Mouse (Mus musculus) cerebellum, postnatal 10 days (tissue): Measurements from ENCODE around the gene Lrch2.
"Not testable (repeated sequence)": the region's sequence is repeated elsewhere in the genome, so short reads cannot be mapped to it uniquely, and the experiment has no call there.

Experiments used
- DNase-seq, 2 experiments: peaks; one replicate each; pipeline ENCODE4 v3.0.0; 2021; ENCODE audit warnings: mixed read lengths in 2 of 2

Gene Lrch2

DNA sequence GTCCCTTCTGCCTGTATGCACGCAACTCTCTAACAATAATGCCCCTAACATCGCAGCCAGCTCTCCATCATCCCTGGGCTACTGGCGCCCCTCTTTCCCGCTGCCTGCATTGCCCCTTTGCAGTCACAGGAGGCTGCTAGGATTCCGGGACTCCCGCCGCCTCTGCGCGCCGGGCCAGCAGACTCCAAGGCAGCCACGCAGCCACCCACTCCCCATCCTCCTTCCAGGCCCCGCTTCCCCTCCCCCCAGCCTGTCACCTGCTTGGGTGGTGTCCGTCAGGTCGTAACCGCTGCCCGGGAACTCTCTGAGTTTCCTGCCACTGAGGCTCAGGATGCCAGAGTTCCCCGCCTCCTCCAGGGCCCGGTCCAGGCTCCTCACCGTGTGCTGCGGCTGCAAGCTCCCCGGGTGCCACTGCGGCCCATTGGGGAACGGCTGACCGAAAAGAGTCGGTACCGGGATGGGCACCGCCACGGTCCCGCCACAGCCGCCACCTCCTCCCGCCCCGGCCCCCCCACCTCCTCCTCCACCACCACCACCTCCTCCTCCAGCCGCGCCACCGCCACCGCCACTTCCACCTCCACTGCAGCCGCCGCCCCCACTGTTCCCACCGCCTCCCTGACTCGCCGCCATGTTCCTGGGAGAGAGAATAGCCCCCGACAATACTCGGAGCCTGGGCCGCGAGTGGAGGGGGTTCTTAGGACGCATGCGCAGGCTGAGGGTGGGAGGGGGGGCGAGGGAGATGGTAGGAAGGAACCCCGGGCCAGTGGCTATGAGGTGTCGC, at the start of gene Lrch2:
Lrch2 (minus strand) TSS at position 661 of the 781 bp plus-strand sequence.
- DNase-seq = peak; percentile 77 to 86

DNA sequence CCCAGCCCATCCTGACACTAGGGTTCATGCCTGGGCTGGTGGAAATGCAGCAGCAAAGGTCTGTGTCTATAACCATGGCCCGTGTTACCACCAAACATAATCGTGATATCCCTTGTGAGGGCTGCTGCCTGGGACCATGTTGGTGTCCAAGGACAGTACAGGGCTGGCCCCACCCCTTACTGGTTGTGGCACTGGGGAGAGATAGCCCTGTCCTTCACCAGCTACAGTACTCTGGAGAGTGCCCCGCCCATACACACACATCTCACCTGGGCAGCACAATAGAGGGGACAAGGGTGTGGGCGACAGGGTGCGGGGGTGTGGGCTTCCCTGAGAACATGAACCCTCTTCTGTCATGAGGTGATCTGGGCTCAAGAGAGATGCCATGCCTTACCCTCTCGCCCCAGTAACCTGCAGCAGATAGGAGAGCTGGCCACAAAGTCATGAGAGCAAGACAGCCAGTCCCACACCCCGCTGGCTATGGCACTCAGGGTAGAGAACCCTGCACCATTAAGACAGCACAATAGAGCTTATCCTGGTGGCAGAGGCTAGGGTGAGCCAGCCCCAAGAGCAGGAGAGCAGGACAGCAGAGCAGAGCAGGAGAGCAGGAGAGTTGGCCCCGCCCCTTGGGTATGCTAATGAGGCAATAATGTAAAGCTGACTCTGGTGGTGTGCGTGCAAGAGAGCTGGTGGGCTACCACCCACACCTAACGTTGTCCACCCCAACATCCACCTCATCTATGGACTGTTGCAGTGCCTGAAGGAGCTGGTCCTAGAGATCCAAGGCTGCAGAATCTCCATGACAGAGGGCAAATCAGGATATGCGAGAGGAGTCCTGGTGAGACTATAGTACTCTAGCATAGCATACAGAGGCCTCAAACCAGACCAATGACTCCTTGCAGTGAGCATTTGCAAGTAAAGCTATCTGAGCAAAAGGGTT, 12.7 kb downstream of the Lrch2 start:
- DNase-seq = no peak

DNA sequence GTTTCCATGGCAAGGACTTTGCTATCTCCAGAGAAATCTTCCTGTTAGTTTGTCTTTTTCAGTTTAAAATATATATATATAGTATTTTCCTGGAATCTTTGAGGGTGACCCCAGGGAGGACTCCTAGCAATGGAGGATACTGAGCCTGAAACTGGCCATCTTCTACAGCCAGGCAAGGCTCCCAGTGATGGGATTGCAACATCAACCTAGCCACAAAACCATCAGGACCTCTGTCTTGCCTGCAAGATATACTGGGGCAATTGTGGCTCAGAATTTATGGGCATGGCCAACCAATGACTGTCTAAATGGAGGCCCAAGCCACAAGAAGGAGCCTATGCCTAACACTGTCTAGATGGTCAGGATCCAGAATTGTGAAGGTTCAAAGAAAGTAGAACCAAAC, 15.5 kb downstream of the Lrch2 start:
- no peak for DNase-seq

DNA sequence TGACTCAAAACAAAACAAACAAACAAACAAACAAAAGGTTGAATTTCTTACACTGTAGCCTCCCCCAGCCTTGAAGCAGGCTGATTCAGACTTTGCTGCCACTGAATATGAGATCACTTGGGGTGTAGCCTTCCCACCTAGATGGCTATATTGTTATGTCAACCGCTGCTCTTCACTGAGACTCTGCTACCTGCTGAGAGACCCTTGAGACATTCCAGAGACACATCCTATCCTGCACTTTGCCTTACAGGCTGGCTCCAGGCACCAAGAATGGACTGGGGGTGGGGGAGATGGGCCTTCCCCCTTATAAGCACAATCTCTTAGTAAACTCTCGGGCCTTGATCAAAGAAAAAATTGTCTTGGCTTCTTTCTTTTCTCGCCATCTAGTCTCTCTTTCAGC, 16.8 kb downstream of the Lrch2 start:
- not testable (repeated sequence) for DNase-seq

DNA sequence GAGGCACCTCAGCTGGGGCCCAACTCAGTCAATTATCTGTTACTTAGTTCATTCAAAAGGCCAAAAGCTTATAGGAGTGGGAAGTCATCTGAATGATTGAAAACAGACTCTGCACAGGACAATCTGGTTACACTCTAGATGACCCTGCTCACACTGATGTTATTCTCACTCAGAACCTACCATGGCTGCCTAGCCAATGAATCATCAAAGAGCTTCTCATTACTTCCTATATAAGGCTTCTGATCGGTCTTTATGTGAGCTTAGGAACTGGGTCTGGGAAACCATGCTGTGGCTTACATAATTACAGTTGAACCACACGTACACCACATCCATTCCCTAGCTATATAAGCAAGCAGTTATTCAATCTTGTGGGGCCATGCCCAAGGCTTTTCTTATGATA, 18.3 kb downstream of the Lrch2 start:
- no peak for DNase-seq

DNA sequence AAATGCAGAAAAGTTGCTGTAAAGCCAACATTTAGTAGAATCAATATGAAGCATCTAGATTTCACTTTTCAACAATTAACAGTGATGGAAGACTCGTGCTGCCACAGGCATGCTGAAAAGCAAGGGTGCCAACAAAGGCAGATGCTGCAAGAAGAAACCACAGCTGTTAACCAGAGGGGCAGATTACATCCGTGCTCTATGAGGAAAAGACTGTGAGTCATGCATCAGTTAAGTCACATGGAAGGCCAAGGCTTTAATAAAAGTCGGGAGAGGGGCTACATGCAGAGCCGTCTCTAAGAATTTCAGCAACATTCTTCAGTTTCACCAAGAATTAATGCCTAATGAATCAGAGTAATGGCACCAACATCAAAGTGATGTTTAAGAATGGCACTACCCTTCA, 22.2 kb downstream of the Lrch2 start:
- no peak for DNase-seq

DNA sequence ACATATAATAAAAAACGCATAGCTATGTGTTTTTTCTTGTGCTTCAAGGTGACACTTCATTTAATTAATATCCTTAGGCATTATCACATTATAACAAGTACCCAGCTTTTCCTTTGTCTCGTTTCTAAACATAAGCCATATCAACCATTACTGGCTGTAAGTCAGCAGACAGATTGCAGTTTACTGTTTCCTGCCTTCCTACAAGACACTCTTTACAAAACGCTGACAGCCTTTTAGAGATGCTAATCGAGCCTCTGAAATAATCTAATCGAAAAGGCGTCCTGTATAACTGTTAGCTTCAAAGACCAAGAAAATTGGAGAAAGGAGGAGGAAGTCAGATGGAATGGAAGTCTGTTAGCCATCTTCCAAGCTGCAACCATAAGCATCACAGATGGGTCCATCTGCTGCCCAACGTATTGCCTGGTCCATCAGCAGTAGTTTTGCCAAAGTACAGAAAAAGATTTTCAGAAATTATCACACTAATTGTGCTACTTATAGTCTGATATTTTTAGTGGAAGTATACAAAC, 26.2 kb downstream of the Lrch2 start:
- peak in 1 of 2 experiments; percentile 2 for DNase-seq

DNA sequence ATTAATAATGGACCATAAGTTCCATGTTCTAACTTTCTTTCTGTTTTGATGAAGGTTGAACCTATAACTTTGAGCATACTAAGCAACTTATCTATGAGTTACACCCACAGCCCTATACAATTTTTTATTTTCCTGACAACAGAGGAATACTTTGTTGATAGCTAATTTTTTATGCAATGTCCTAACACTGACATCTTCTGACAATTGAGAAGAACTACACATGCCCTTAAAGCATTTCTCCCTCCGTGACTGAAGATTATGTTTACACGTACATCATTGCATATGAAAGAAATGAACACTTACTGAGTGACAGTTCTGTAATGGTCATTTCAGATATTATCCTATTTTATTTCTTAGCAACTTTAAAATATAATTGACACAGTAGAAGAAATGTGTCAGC, 64.3 kb downstream of the Lrch2 start:
- DNase-seq = no peak

DNA sequence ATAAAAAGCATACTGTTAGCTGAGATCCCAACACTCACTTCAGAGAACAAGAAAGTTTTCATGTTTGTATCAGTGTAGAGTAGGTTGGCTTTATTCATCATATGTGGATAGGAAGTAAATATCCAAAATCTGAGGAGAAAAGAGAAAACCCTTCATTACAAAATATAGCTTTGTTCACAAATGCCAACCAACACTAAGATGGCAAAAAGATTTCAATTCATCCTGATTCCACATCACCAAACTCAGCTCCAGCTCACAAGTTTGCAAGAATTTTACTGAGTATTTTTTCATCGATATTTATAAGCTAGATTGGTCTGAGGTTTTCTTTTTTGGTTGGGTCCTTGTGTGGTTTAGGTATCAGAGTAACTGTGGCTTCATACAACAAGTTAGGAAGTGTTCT, 100.3 kb downstream of the Lrch2 start, which contains the start of gene Vmn1r239-ps:
Vmn1r239-ps (minus strand) TSS at position 101 of the 400 bp plus-strand sequence.
- not testable (repeated sequence) for DNase-seq

DNA sequence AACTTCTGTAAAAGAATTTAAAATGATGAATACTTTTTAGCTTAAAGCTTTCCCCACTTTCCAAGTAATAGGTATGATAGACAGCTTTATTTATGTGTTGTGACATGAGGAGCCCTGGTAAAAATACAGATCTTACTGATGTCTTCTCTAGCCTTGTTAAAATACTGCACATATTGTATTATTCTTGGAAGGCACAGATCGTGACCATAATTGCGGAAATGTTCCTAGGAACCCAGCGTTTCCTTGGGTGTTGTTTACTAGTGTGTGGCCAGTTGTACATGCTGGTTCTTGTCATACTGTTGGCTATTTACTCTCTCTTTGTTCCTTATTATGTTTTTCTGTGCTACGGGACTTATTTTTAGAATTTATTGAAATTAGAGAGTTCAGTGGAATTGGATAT, 110.5 kb downstream of the Lrch2 start:
- no peak for DNase-seq

DNA sequence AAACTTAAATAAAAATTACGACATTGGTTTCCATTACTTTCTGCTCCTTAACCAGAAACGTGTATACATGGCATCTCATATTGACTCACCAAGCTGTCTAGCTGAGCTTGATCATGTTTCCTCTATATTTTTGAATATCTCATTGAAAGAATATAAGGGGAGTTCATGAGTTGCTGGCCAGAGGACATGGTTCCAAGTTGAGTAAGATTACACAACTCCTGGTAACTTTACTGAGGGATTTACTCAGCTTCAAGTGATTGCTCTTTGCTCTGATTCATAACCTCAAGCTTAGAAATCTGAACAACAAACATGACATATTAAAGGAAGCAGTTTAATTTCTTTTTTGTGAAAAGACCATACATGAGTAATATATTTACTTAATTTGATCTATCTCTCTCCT, 118.5 kb downstream of the Lrch2 start:
- no peak for DNase-seq

DNA sequence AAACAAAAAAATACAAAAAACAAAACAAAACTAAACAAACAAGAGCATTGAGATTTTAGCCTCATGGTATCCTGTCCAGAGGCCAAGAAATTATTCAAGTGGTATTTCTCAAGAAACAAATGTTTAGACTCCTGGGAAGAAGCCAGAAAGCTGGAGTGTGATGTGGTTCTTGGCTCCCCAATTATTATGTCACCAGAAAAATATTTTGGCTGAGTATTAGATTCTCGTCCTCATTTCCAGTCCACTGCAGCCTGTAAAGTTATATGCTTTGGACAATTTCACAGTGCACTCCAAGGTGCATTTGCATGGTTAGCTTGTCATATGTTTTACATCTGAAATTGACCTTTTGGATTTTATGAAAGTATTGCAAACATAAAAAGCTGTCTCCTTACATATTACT, 124.1 kb downstream of the Lrch2 start:
- DNase-seq = peak in 1 of 2 experiments; percentile 8

DNA sequence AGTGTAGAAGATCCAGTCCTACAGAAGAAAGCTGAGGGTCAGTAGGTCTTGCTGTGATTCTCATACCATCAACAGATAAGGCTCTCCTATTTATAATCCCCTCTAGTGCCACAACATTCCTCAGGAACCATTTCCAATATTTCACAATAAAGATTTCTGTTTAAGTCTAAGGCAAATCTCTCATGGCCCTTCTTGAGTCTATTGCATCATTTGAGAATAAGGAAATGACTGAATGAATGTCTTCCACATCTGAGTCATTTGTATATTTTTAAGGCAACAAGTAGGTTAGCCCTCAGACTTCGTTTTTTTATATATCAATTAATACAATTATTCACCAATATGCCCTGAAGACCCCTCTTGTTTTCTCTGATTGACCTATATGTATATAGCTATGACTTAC, 124.8 kb downstream of the Lrch2 start, which contains the start of gene Il13ra2:
Il13ra2 (minus strand) TSS at position 64 of the 400 bp plus-strand sequence.
- DNase-seq = no peak
